16 mouse cellular contexts compared by ENCODE assay signal in genomic region chr14:109891896-109892165, GRCm38 (mm10).
DNase-seq lines count a peak whose midpoint lies in the region; ATAC-seq and TF ChIP-seq lines count a peak whose summit lies in the region.
"Had no signal": no experiment of that assay in that cellular context is flagged by ENCODE, and none has a peak within 500 bp of the region (broad histone marks: within the 10 kb centered on the region; RNA-seq: fewer than 3 reads in every experiment).

No protein-coding gene starts in this region.

- no peak overlapping the region for H3K4me3 ChIP-seq in hindbrain, embryonic 11.5 days (ENCODE audit: low read depth, low read length)
- no peak overlapping the region for H3K4me3 ChIP-seq in hindbrain, postnatal 0 days (ENCODE audit: low read length)
- H3K4me3 ChIP-seq in midbrain, embryonic 11.5 days (ENCODE audit: low read depth, low read length): no peak overlapping the region
- H3K4me3 ChIP-seq in midbrain, embryonic 10.5 days: no peak overlapping the region
- H3K4me3 ChIP-seq in embryonic facial prominence, embryonic 12.5 days: no peak overlapping the region
- no peak overlapping the region for H3K4me3 ChIP-seq in embryonic fibroblast, embryonic 13.5 days (ENCODE audit: insufficient read depth, low read length)
- H3K4me3 ChIP-seq: embryonic facial prominence, embryonic 13.5 days; heart, adult 2 months; heart, embryonic 15.5 days had no signal

- no peak overlapping the region for H3K27ac ChIP-seq in hindbrain, embryonic 11.5 days (ENCODE audit: low read depth, low read length)
- H3K27ac ChIP-seq in hindbrain, postnatal 0 days: no peak overlapping the region
- H3K27ac ChIP-seq in midbrain, embryonic 11.5 days (ENCODE audit: low read depth, low read length): no peak overlapping the region
- H3K27ac ChIP-seq in midbrain, embryonic 10.5 days (replicated peaks): no peak overlapping the region
- no peak overlapping the region for H3K27ac ChIP-seq in embryonic facial prominence, embryonic 12.5 days
- H3K27ac ChIP-seq in embryonic fibroblast, embryonic 13.5 days (ENCODE audit: insufficient read depth, low read length): no peak overlapping the region
- H3K27ac ChIP-seq: embryonic facial prominence, embryonic 13.5 days; heart, adult 2 months; heart, embryonic 15.5 days had no signal

- DNase-seq in hindbrain, embryonic 11.5 days (ENCODE audit: low spot score): no peak
- DNase-seq in hindbrain, postnatal 0 days (ENCODE audit: low spot score): no peak
- DNase-seq in midbrain, embryonic 11.5 days (ENCODE audit: low spot score, missing footprints): no peak
- no peak for DNase-seq in midbrain, embryonic 10.5 days (ENCODE audit: low spot score)
- DNase-seq: adrenal gland, adult 2 months; adrenal gland, postnatal 36 days; cerebellum, adult 2 months; gastrocnemius, postnatal 14 days; heart, adult 2 months; heart, postnatal 14 days had no signal

- H3K9ac ChIP-seq in hindbrain, embryonic 11.5 days (ENCODE audit: low read depth, low read length): no peak overlapping the region
- no peak overlapping the region for H3K9ac ChIP-seq in hindbrain, postnatal 0 days (replicated peaks; ENCODE audit: low read length)
- no peak overlapping the region for H3K9ac ChIP-seq in midbrain, embryonic 11.5 days (ENCODE audit: low read length)
- H3K9ac ChIP-seq in embryonic facial prominence, embryonic 12.5 days: no peak overlapping the region
- H3K9ac ChIP-seq: embryonic facial prominence, embryonic 13.5 days; forebrain, postnatal 0 days; heart, embryonic 15.5 days had no signal

- no peaks in the 10 kb centered on the region for H3K4me1 ChIP-seq in hindbrain, embryonic 11.5 days (replicated peaks; ENCODE audit: control insufficient read depth, insufficient read depth, low read length)
- no peaks in the 10 kb centered on the region for H3K4me1 ChIP-seq in hindbrain, postnatal 0 days (ENCODE audit: insufficient read depth, low read length)
- H3K4me1 ChIP-seq in midbrain, embryonic 11.5 days (ENCODE audit: control insufficient read depth, insufficient read depth, low read length): no peaks in the 10 kb centered on the region
- no peaks in the 10 kb centered on the region for H3K4me1 ChIP-seq in midbrain, embryonic 10.5 days
- no peaks in the 10 kb centered on the region for H3K4me1 ChIP-seq in embryonic facial prominence, embryonic 12.5 days
- H3K4me1 ChIP-seq in embryonic fibroblast, embryonic 13.5 days (ENCODE audit: control insufficient read depth, insufficient read depth, low read length): no peaks in the 10 kb centered on the region
- H3K4me1 ChIP-seq: embryonic facial prominence, embryonic 13.5 days; heart, embryonic 15.5 days had no signal

- peak; percentile 17; the same call in 1 of the 2 replicates for ATAC-seq in hindbrain, embryonic 11.5 days (ENCODE audit: low FRiP score)
- no peak for ATAC-seq in hindbrain, postnatal 0 days
- 0 out of 2 replicates have a peak, but pooled peaks have one; percentile 23 for ATAC-seq in midbrain, embryonic 11.5 days (ENCODE audit: low FRiP score)
- 0 out of 2 replicates have a peak, but pooled peaks have one; percentile 41 for ATAC-seq in embryonic facial prominence, embryonic 12.5 days (ENCODE audit: insufficient number of reproducible peaks, insufficient read depth, low FRiP score, low TSS enrichment)

- H3K36me3 ChIP-seq in hindbrain, embryonic 11.5 days (ENCODE audit: control insufficient read depth, insufficient read depth, low read length): no peaks in the 10 kb centered on the region
- no peaks in the 10 kb centered on the region for H3K36me3 ChIP-seq in hindbrain, postnatal 0 days (ENCODE audit: insufficient read depth, low read length)
- no peaks in the 10 kb centered on the region for H3K36me3 ChIP-seq in midbrain, embryonic 11.5 days (ENCODE audit: control insufficient read depth, insufficient read depth, low read length)
- H3K36me3 ChIP-seq in midbrain, embryonic 10.5 days: no peaks in the 10 kb centered on the region
- no peaks in the 10 kb centered on the region for H3K36me3 ChIP-seq in embryonic facial prominence, embryonic 12.5 days
- H3K36me3 ChIP-seq: embryonic facial prominence, embryonic 13.5 days; heart, embryonic 15.5 days had no signal

- no peaks in the 10 kb centered on the region for H3K27me3 ChIP-seq in hindbrain, embryonic 11.5 days (ENCODE audit: control insufficient read depth, insufficient read depth, low read length)
- no peaks in the 10 kb centered on the region for H3K27me3 ChIP-seq in hindbrain, postnatal 0 days (ENCODE audit: insufficient read depth, low read length)
- no peaks in the 10 kb centered on the region for H3K27me3 ChIP-seq in midbrain, embryonic 11.5 days (ENCODE audit: control insufficient read depth, insufficient read depth, low read length)
- H3K27me3 ChIP-seq in midbrain, embryonic 10.5 days (ENCODE audit: low read depth, poor library complexity, severe bottlenecking): no peaks in the 10 kb centered on the region
- no peaks in the 10 kb centered on the region for H3K27me3 ChIP-seq in embryonic facial prominence, embryonic 12.5 days
- H3K27me3 ChIP-seq: embryonic facial prominence, embryonic 13.5 days; heart, embryonic 15.5 days had no signal

- H3K9me3 ChIP-seq in hindbrain, embryonic 11.5 days (ENCODE audit: control insufficient read depth, low read length): no peaks in the 10 kb centered on the region
- no peaks in the 10 kb centered on the region for H3K9me3 ChIP-seq in hindbrain, postnatal 0 days (ENCODE audit: low read length)
- H3K9me3 ChIP-seq in midbrain, embryonic 11.5 days (ENCODE audit: control insufficient read depth, low read length): no peaks in the 10 kb centered on the region
- no peaks in the 10 kb centered on the region for H3K9me3 ChIP-seq in midbrain, embryonic 10.5 days (replicated peaks)
- no peaks in the 10 kb centered on the region for H3K9me3 ChIP-seq in embryonic facial prominence, embryonic 12.5 days
- H3K9me3 ChIP-seq: embryonic facial prominence, embryonic 13.5 days; heart, embryonic 15.5 days had no signal

- TF ChIP-seq POLR2A in embryonic fibroblast, embryonic 13.5 days (IDR thresholded peaks at IDR 0.05; ENCODE audit: low read depth, low read length): no peak

- 84% methylated on average over 2 of the region's 2 CpGs for WGBS in hindbrain, embryonic 11.5 days
- WGBS in hindbrain, postnatal 0 days: 84% methylated on average over 2 of the region's 2 CpGs
- 77% methylated on average over 2 of the region's 2 CpGs for WGBS in midbrain, embryonic 11.5 days
- 95% methylated on average over 2 of the region's 2 CpGs for WGBS in midbrain, embryonic 10.5 days
- WGBS in embryonic facial prominence, embryonic 12.5 days: 84% methylated on average over 2 of the region's 2 CpGs

- no peak for TF ChIP-seq CTCF in hindbrain, postnatal 0 days (IDR thresholded peaks at IDR 0.05; ENCODE audit: low read depth)
- peak; percentile 13; the same call in 1 of the 2 replicates for TF ChIP-seq CTCF in embryonic fibroblast, embryonic 13.5 days (IDR thresholded peaks at IDR 0.05; ENCODE audit: borderline replicate concordance, insufficient read depth, low read length)

- H3K4me2 ChIP-seq in hindbrain, embryonic 11.5 days (replicated peaks; ENCODE audit: low read depth, low read length): no peak overlapping the region
- no peak overlapping the region for H3K4me2 ChIP-seq in hindbrain, postnatal 0 days (ENCODE audit: low read depth, low read length)
- H3K4me2 ChIP-seq in midbrain, embryonic 11.5 days: no peak overlapping the region
- H3K4me2 ChIP-seq in embryonic facial prominence, embryonic 12.5 days (replicated peaks): no peak overlapping the region
- H3K4me2 ChIP-seq: embryonic facial prominence, embryonic 13.5 days; heart, embryonic 11.5 days; heart, embryonic 15.5 days had no signal
